Mouse (Mus musculus) adrenal gland, postnatal 14 days (tissue): ENCODE measurements around the gene Myom3. TPM values are rescaled to one million over a fixed set of nuclear protein-coding genes. Genes with fewer than 3 reads are reported as not detected.

Source experiments
- DNase-seq: peaks from one replicate; pipeline ENCODE4 v3.0.0; 2021; ENCODE audit warnings: mixed read lengths
- total RNA-seq: library from RNA; stranded (reverse); gene quantifications from 2 replicates; pipeline ENCODE4 v1.2.3, GENCODE M21; 2021

Gene Myom3
- total RNA-seq, 1 experiment from 2014 or later: 0.59 TPM

DNA sequence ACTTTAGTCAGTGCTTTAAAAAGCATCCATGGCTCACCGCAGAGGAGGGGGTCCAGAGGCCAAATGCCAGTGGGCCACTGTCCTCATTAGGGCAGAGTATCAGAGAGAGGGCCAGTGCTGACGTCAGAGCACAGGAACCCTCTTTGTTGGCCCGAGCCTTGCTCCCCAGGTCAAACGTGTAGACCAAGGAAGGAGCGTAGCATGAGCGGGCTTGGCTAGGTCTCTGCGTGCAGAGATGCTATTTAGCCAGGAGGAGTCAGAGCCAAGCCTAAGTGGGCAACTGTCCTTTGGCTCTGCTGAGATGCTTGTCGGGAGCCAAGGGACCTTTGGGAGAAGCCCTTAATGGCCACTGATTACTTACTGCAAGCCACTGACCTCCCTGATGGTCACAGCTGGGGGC, 1.5 kb downstream of the Myom3 start:
- DNase-seq: no peak

DNA sequence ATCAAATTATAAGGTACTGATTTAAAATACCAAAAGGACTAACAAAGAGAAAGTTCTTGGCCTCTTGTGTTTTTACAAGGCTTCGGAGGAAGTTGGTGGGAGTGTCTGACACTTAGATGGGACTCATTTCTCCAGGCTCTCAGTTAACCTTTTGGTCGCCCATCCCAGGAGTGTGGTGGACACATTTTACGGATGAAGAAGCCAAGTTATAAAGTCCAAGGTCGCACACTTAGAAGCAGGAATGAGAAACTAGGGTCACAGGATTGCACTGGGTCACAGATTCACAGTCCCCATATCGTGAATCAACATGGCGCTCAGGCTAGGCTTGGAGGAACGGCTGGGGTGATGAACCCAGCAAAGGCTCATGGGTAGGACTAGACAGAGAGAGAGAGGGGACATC, 2.1 kb downstream of the Myom3 start:
- DNase-seq: no peak

DNA sequence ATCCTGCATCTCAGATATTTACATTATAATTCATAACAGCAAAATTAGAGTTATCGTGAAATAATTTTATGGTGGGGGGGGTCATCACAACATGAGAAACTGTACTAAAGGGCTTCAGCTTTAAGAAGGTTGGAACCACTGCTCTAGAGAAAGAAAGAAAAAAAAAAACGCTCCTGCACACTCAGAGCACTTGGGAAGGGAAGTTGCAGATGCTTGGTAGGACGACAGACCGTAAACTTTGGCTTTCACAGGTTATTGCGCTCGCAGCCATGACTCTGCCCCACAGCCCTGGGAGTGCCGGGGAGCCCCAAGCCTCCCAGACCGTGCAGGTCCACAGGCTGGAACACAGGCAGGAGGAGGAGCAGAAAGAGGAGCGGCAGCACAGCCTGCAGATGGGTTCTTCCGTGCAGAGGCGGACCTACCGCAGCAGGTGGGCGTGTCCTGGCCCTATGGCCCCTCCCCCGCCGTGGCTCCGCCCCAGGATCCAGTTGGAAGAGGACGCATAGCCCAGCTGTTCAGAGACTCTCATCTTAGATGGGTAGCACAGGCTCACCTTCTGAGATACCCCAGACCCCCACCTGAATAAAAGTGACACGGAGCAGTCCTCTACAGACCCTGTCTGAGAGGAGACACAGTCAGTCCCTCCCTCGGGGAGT, 2.9 kb downstream of the Myom3 start:
- peak; percentile 89 for DNase-seq

DNA sequence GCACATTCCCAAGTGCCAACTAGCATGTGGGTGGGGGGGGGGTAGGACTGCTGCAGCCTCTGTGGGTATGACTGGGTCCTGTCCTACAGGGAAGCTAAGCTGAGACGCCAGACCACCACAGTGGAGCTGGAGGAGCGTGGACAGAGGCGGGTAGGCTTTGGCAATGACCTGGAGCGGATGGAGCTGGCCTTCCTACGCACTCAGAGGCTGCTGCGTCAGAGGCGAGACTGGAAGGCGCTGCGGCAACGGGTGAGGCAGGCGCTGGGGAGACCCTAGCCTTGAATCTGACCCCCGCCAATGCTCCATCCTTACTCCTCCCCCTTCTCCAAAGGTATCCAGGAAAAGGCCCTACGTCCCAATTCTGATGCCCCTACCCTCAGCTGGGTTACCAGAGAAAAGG, 5.2 kb downstream of the Myom3 start:
- DNase-seq: no peak

DNA sequence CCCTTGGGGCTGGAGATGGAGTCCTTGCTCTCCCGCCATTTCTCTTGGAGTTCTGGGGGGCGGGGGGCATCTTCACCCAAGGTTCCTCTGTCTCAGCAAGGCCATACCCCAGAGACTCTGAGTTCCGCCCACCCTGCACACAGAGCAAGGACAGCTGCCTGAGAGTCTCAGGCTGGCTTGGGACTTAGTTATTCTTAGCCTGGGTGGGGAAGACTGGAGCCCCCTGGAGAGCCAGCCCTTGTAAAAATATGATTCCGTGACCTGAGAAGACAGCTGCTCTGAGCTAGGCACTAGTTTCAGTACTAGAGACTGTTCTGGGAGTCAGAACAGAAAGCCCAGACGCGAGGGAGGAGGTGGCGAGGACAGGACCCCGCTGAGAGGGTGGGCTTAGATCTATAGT, 6.2 kb downstream of the Myom3 start:
- DNase-seq: no peak

DNA sequence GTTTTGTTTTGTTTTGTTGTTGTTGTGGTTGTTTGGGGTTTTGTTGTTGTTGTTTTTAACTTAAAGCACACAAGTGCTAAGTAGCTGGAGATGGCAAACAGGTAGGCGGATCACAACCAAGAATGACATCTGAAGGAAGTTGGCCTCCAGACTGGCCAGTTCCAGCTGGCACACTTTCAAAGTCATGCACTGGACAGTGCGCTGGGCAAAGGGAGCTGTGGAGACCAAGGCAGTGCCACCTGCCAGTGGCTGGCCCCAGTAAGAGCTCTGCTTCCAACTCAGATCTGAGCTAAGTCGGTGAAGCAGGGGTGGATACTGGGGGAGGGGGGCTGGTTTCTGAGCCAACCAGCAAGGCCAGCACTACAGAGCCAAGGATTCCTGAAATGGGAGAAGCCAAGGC, 7.5 kb downstream of the Myom3 start:
- peak; percentile 77 for DNase-seq

DNA sequence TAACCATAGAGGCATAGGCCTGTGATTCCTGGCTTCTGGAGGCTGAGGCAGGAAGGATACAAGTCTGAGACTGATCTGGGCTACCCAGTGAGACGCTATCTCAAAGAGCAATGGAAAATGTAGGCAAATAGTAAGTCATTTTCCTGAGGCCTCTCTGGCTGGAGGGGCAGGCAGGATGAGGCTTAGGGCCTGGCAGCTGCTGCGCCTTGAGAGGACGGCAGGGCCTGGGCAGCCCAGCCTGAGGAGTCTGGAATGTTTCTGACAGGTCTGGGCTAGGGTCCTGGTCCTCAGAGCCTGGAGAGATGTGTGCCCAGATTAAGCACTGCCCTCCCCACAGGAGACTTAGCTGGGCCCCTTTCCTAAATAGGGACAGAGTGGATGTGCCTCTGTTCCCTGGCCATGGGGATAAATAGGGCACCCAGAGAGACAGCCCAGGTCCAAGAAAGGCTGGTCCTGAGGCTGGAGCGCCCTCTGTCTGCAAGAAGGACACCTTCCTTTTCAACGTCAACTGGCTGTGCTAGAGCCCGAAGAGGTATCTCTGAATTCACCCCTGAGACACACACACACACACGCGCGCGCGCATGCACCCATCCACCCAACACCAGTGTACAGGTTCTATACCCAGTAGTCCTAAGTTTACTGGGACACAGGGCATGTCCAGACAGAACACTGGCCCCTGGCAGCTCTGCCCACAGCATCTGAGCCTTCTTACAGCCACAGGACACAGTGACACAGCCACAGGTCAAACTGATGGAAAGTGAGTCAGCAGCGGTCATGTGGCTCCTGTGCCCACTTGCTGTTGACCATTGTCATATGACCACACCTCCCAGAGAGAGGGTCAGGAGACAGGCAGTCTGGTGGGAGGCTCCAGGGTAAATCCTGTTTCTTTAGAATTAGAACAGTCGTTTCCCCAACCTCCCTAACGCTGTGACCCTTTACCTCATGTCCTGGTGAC, 9.3 kb downstream of the Myom3 start:
- peak; percentile 77 for DNase-seq

DNA sequence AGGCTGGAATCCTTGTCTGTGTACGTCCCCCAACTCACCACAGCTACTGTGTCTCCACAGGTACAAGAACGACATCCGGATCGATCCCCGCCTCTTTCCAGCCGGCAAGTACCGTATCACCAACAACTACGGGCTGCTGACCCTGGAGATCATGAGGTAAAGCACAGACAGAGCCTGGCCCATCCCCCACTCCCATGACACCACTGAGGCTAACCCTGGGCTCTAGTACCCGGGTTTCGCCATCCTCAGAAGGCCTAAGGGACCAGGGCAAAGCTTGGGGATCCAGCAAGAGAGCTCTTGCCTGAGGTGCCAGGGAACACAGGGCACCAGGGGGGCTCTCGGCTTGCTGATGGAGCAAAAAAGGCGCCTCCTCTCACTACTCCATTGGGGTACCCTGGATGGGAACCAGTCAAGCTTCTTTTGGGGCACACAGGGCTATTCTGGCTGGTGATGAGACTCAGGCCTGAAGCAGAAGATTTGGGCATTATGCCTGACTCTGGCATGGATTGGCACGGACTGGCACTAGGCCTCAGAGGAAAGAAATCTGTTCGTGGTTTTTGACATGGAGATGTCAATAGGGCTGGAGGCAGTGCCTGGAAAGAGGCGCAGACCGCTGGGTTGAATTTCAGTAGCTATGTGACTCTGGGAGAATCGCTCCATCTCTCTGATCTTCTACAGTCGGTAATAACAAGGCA, 11.2 kb downstream of the Myom3 start:
- DNase-seq: peak; percentile 40

DNA sequence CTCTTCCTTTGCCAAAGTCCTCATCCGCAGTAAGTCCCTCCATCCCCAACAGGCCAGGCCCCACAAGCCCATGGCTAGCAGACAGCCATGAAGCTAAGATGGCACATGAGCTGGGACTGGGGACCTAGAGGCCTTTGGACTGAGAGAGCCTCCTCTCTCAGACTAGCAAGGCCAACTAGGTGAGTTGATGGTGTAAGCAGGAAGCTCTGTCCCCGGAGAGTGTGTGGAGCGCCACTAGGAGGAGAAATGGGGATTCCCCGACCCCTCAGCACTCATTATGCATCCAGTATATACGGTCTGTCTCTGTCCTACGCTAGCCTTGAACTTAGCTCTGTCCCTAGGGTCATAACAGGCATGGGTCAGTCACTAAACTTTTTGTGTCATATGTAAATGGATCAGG, 12.1 kb downstream of the Myom3 start:
- DNase-seq: no peak

DNA sequence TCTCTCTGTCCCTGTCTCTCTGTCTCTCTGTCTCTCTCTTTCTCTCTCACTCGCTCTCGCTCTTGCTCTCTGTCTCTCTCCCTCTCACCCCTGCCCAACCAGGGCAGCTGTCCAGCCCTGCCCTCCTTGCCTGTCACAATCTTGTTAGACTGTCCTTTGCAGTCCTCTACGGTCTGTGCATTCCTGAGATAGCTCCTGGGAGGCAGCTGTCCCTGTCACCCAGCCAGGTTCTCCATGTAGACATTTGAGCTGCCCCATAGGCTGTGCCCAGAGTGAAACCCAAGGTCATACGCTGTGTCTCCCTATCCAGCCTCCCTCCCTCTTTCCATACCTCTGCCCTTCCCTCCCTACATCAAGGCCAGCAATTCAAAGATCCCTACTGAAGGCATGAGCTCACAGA, 13.2 kb downstream of the Myom3 start:
- peak; percentile 48 for DNase-seq

DNA sequence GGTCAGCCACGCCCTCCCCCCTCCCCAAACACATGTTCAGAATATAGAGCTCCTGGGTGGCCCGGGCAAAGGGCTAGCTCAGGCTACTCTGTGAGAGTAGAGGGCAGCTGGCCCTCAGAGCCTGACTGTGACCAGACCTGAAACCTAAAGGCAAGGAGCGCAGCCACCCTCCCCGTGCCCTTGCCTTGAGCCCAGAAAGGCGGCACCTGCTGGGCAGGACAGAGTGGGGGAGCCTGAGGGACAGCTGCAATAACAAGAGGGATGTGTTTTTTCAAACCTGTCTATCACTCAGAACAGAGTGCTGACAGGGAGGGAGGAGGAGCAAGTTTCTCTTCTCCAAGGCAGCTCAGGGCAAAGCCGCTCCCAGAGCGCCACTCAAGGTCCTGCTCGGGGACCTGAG, 15.0 kb downstream of the Myom3 start:
- no peak for DNase-seq

DNA sequence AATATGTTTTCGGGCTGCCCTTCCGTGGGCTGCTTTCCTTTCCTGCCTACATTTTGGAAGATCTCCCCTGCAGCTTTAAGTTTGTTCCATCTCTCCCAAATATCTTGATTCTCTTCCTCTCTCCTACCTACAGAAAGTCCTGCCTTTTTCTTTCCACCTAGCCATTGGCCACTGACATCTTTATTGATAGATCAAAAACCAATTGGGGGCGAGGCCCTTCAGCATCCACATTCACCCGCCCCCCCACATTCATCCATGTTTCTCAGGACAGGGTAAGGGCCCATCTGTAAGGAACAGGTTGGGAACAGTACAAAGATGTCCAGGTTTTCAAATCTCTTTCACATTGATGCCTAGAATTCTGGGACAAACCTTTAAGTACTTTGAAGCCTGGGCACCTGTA, 17.3 kb downstream of the Myom3 start:
- DNase-seq: no peak

DNA sequence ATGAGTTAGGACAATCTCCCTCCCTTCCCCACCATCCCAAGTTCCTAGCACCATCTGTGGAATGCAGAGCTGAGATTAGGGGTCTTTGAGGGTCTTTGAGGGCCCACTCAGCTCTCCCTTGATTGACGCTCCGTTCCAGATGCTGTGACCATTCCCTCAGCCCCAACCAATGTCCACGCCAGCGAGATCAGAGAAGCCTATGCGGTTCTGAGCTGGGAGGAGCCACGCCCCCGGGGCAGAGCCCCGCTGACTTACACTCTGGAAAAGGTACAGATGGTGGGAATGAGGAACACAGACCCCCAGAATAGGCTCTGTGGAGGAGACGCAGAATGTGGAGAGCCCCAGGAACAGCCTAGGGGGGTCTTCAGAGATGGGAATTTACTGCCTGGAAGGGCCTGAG, 20.1 kb downstream of the Myom3 start:
- no peak for DNase-seq

DNA sequence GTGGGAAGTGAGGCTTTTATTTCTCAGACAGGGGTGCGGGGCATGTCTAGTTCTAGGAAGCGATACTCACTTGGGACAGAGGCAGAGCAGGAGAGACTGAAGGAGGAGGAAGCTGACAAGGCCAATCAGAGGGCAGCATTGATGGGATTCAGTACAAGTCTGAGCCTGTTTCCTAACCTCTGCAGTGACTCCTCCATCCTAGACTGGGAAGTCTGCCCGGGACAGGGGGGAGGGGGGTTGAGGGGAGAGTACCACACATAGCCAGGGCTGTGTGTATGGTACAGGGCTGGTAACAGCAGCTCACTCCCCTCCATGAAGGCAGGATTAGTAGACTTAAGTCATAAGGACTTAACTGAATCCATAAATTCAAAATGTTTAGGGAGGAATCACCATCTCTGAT, 20.7 kb downstream of the Myom3 start:
- DNase-seq: peak; percentile 32

DNA sequence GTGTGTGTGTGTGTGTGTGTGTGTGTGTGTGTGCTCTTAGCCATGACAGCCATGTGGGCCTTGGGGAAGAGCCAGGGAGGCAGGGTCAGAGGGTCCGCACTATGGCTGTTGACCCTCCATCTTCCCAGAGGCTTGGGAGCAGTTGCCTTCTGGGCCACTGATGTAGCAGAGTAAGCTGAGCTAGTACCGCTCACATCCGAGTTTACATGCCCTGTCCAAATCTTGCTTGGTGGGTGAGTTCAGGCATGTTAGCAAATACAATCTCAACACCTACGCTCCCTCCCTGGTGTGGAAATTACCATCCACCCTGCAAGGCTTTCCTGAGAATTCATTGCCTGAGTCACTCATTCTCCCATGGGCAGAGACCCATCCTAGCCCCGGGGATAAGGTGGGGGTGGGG, 21.8 kb downstream of the Myom3 start:
- no peak for DNase-seq

DNA sequence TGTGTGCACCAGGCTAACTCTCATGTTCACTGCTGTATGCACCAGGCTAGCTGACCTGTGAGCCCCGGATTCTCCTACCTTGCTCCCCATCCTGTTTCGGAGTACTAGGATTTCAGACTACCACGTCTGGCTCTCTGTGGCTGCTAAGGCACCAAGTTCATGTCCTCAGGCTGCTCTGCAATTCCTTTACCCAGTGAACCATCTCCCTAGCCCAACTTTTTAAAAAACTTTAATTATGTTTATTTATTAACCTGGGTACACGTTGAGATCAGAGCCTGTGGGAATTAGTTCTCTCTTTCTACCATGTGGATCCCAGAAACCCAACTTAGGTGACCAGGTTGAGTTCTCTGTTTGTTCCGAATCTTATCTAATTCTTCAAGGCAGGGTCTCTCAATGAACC, 27.1 kb downstream of the Myom3 start:
- no peak for DNase-seq

DNA sequence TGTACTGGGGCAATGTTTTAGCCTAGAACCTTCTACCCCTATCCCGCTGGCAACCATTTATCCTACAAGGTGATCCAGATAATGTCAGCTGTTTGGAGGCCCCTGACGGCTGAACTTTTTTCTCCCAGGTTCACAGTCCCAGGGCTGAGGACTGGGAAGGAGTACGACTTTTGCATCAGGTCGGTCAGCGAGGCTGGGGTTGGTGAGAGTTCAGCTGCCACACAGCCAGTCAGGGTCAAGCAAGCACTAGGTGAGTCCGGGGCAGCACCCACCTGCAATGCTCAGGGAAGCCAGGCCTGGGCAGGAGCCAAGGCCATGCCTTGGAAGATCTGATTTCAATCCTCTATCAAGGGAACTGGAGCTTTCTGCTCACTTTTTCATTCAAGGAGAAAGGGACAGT, 27.8 kb downstream of the Myom3 start:
- DNase-seq: no peak

DNA sequence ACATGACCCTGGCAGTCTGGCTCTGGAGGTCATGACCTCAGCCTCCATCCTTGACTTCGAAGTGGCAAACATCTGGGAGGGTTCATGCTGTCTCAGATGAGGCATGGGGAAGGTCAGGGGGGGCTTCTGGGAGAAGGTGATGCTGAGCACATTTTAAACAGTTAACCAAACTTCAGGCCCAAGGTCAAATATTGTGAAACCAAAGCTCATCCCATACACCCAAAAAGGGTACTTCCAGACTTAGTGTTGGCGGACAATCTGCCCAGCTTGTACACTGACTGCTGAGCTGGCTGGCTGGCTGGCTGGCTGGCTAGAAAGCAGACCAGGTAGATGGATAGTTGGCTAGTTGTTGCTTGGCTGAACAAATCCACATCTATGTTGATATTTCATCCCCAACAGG, 29.6 kb downstream of the Myom3 start:
- no peak for DNase-seq

DNA sequence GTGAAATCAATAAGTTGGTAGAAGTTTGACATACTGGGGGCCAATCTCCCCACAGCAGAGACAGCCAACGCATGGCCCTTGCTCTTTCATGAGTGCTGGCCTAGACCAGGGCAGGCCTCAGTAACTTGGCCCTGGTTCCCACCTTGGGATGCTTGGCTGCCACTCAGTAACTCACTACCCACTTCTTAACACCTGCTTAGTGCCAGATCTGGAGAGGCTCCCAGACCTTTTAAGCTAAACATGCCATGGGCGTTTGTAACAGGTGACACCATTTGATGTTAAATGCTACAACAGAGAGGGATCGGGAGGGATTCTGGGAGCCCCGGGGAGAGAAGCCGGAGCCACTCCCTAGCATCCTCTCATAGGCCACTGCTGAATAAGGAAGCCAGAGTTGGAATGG, 33.3 kb downstream of the Myom3 start:
- no peak for DNase-seq

DNA sequence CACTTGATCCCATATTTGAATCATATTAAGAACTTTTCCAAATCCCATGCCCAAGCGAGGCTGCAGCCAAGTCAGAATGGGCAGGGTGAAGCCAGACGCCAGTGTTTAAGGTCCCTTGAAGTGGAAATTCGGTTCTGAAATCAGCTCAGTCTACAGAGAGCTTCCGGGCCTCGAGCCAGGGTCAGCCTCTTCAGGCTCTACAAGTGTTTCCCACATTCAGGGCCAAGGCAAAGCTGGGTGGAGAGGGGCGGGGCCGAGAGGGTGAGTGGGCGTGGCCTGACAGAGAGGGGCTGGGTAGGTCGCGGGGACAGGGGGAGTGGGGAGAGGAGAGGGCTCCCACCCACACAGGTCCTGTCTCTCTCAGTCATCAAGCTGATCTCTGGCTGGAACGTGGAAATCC, 38.4 kb downstream of the Myom3 start:
- peak; percentile 73 for DNase-seq

DNA sequence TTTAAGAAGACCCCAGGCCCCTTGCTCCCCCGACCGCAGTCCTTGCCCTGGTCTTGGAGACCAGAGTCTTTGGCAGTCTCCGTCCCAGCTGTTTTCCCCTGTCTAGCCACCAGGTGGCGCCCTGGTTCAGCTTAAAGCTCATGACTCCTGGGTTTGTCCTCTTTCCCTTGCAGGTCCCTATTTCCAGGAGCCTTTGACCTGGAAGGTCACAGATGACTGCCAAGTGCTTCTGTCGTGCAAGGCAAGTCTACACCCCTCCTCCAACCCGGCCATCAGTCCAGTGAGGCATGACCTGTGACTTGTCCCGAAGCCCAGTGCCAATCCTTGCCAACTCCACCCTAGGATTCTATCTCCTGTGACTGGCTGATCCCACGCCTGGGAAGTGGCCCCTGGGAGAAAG, 42.0 kb downstream of the Myom3 start:
- DNase-seq: peak; percentile 94

DNA sequence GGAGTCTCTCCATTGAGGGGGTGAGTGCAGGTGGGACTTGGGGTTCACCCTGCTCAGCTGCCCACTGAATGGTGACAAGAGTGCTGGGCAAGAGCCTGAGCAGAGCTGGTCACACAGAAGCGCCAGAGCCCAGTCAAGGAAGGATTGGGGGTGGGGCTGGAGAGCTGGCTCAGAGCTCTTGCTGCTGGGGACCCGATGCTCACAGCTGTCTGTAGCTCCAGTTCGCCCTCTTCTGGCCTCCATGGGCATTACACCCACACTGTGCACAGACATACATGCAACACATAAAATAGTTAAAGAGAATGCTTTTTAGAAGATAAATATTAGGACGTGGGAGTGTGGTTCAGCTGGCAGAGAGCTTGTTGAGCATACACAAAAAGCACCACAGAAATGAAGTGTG, 43.8 kb downstream of the Myom3 start:
- DNase-seq: peak; percentile 50

DNA sequence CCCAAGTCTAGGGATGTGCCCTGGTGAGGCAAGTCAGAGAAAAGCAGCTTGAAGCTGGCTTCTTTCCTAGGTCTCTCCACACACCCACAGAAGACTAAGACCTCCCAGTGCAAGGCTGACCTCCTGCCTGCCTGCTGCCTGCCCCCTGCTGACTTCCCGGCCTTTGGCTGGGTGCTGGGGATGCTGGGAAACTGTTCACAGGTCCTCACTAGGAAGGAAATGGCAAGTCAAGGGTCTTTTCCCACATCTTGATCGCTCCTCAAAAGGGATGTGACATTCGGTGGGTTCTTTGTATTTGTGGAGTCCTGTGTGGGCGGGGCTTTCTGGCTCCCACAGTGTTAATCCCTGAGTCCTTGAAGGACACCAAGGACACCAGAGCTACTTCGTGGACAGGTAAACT, 44.7 kb downstream of the Myom3 start:
- DNase-seq: no peak
